Mouse (Mus musculus): ENCODE data around the gene Wbp1l. TPM values are rescaled to one million over a fixed set of nuclear protein-coding genes. Genes with fewer than 3 reads are reported as not detected.

Wbp1l gene
- total and polyA plus RNA-seq, 3 experiments: 31.9 to 52.9 (median 41.5) TPM

DNA sequence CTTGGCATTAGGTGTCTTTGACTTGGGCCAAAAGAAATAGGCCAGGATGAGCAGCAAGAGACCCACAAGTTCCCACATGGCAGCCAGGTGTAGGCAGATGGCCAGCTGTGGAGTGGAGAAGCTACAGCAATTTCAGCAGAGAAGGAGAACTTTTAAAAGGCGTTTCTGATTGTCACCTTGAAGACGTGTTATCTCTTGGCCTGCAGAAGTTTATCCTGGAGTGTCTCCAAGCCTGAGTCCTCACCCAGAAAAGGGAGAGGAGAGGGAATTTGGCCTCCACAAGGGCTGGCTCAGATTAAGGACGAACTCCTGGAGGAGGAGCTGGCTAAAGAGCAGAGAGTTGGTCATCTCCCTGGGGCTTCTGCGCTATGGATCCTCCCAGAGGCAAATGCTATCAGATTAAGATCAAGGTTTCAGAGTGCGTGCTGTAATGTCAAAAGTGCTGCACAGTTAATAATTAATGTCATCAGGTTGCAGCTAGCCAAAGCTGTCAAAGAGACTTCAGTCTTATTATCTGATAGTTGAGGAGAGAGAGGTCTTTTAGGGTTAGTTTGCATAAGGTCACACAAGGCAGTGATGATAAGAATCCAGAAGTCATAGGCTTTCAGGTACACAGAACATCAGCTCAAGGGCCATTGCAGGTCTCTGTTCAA, 74.0 kb downstream of the Wbp1l start, which contains the start of gene Cyp17a1:
Gene Cyp17a1 (minus strand): TSS at position 407 of the 653 bp plus-strand sequence.
- H3K4me3 ChIP-seq (ENCODE audit: low read depth, low read length): no peak within 1 kb of the TSS
- H3K9me3 ChIP-seq (replicated peaks): no peaks in the 10 kb centered on the region
- no peak for TF ChIP-seq TAL1 (conservative IDR thresholded peaks at IDR 0.05; ENCODE audit: low read depth, low read length)
- TF ChIP-seq POLR2AphosphoS5 (IDR thresholded peaks at IDR 0.05; ENCODE audit: insufficient replicate concordance, low read depth, low read length): no peak
- TF ChIP-seq CTCF (IDR thresholded peaks at IDR 0.05; ENCODE audit: low read depth, low read length): no peak
- no peak for TF ChIP-seq GATA2 (IDR thresholded peaks at IDR 0.05; ENCODE audit: borderline replicate concordance, low read depth, low read length)
- TF ChIP-seq GATA1 (IDR thresholded peaks at IDR 0.05; ENCODE audit: borderline replicate concordance, low read length): no peak
- no peak for DNase-seq (ENCODE audit: low spot score)
- peaks cover 77% of the 10 kb centered on the region for H3K27me3 ChIP-seq (ENCODE audit: insufficient read depth, low read length)
- H3K4me1 ChIP-seq (ENCODE audit: insufficient read depth, low read depth, low read length): peaks cover 16% of the 10 kb centered on the region; the same call in 1 of the 2 replicates
- no peaks in the 10 kb centered on the region for H3K36me3 ChIP-seq (replicated peaks)
- ATAC-seq (ENCODE audit: extremely low read depth, insufficient number of reproducible peaks, low FRiP score, poor library complexity, severe bottlenecking): no peak

DNA sequence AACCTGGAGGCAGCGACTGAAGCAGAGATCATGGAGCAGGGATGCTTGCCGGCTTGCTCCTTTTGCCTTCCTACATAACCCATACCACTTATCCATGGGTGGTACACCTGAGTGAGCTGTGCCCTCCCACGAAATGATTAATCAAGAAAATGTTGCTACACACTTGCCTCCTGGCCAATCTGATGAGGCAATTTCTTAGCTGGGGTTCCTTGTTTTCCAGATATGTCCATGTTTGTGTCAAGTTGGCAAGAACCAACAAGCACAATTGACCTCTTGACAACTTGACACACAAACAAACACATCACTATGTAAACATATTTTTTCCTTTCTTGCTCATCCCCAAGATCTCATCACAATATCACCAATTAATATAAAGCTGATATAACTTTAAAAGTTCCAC, 76.8 kb downstream of the Wbp1l start:
- DNase-seq (ENCODE audit: low spot score): no peak
- no peaks in the 10 kb centered on the region for H3K9me3 ChIP-seq (replicated peaks)
- TF ChIP-seq GATA2 (IDR thresholded peaks at IDR 0.05; ENCODE audit: borderline replicate concordance, low read depth, low read length): no peak
- ATAC-seq (ENCODE audit: extremely low read depth, insufficient number of reproducible peaks, low FRiP score, poor library complexity, severe bottlenecking): no peak
- H3K4me3 ChIP-seq (ENCODE audit: low read depth, low read length): no peak overlapping the region
- no peaks in the 10 kb centered on the region for H3K36me3 ChIP-seq (replicated peaks)
- peaks cover 62% of the 10 kb centered on the region for H3K27me3 ChIP-seq (ENCODE audit: insufficient read depth, low read length)
- peaks cover 14% of the 10 kb centered on the region for H3K4me1 ChIP-seq (ENCODE audit: insufficient read depth, low read depth, low read length)

- no peak for ATAC-seq (ENCODE audit: extremely low read depth, insufficient number of reproducible peaks, low FRiP score, poor library complexity, severe bottlenecking)
- peaks cover 10% of the 10 kb centered on the region for H3K4me1 ChIP-seq (ENCODE audit: insufficient read depth, low read depth, low read length)
- H3K4me3 ChIP-seq (ENCODE audit: low read depth, low read length): no peak overlapping the region
These were observed 81.0 kb downstream of the Wbp1l start for GRCm38 (mm10) chr19:46679720-46680383.

DNA sequence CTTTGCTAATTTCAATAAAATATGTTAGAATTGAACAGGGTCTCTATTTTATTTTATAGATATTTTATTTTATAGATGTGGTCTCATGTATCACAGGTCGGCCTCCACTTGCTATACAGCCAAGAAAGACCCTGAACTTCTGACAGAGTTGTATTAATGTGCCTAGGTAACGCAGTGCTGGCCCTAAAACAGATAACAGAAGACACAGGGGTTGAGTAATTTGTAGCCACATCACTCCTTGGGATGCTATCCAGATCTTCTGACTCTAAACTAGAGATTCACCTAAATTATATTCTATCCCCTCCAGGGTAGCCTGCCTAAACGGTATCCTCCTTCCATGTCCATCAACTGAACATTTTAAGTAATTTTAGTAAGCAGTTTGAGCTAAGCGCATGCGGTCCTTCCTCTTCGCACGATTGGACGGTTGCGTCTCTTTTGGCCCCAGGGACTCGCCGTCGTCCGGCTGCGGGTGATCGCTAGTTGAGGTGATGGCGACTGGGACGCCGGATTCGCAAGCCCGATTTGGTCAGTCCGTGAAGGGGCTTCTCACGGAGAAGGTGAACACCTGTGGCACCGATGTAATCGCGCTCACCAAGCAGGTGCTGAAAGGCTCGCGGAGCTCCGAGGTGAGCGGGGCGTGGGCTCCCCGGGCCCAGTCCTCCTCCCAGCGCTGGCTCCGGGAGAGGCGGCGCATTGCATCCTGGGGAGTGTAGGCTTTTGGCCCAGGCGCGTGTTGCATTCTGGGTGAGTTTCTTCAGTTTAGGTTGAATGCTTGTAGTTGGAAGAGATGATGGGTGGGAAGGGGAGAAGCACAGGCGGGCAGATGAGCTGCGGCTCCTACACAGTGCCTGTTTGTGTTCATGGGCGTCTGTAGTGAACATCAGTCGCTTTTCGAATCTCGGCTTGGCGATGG, 90.8 kb downstream of the Wbp1l start, which contains the start of gene Borcs7:
Gene Borcs7 (plus strand): TSS at position 447 of the 913 bp plus-strand sequence.
- peak within 1 kb of the TSS; percentile 85 for H3K4me3 ChIP-seq (ENCODE audit: low read depth, low read length)
- H3K36me3 ChIP-seq (replicated peaks): peaks cover 27% of the 10 kb centered on the region
- ATAC-seq (ENCODE audit: extremely low read depth, insufficient number of reproducible peaks, low FRiP score, poor library complexity, severe bottlenecking) (peak; percentile 68), DNase-seq (ENCODE audit: low spot score) (peak; percentile 83)
- TF ChIP-seq GATA1 (IDR thresholded peaks at IDR 0.05; ENCODE audit: borderline replicate concordance, low read length) (no peak), GATA2 (IDR thresholded peaks at IDR 0.05; ENCODE audit: borderline replicate concordance, low read depth, low read length) (no peak), TAL1 (conservative IDR thresholded peaks at IDR 0.05; ENCODE audit: low read depth, low read length) (no peak), CTCF (IDR thresholded peaks at IDR 0.05; ENCODE audit: low read depth, low read length) (no peak)
- peaks cover 21% of the 10 kb centered on the region for H3K4me1 ChIP-seq (ENCODE audit: insufficient read depth, low read depth, low read length)
- no peaks in the 10 kb centered on the region for H3K27me3 ChIP-seq (ENCODE audit: insufficient read depth, low read length)
- H3K9me3 ChIP-seq (replicated peaks): no peaks in the 10 kb centered on the region

More at GRCm38 (mm10) chr19:46679720-46680383, 81.0 kb downstream of the Wbp1l start:
- no peak for TF ChIP-seq GATA2 (IDR thresholded peaks at IDR 0.05; ENCODE audit: borderline replicate concordance, low read depth, low read length)
- no peak for TF ChIP-seq TAL1 (conservative IDR thresholded peaks at IDR 0.05; ENCODE audit: low read depth, low read length)
- TF ChIP-seq CTCF (IDR thresholded peaks at IDR 0.05; ENCODE audit: low read depth, low read length): no peak
- TF ChIP-seq GATA1 (IDR thresholded peaks at IDR 0.05; ENCODE audit: borderline replicate concordance, low read length): no peak
- TF ChIP-seq POLR2AphosphoS5 (IDR thresholded peaks at IDR 0.05; ENCODE audit: insufficient replicate concordance, low read depth, low read length): no peak
- DNase-seq (ENCODE audit: low spot score): no peak
- Histone ChIP-seq H3K36me3 (replicated peaks) (no peaks in the 10 kb centered on the region), H3K27me3 (ENCODE audit: insufficient read depth, low read length) (peaks cover 47% of the 10 kb centered on the region), H3K9me3 (replicated peaks) (no peaks in the 10 kb centered on the region)

GRCm38 (mm10) chr19:46690387-46690786, 91.5 kb downstream of the Wbp1l start:
- no peaks in the 10 kb centered on the region for H3K27me3 ChIP-seq (ENCODE audit: insufficient read depth, low read length)
- peaks cover 34% of the 10 kb centered on the region for H3K36me3 ChIP-seq (replicated peaks)
- TF ChIP-seq GATA2 (IDR thresholded peaks at IDR 0.05; ENCODE audit: borderline replicate concordance, low read depth, low read length) (no peak), POLR2AphosphoS5 (IDR thresholded peaks at IDR 0.05; ENCODE audit: insufficient replicate concordance, low read depth, low read length) (no peak), CTCF (IDR thresholded peaks at IDR 0.05; ENCODE audit: low read depth, low read length) (no peak), GATA1 (IDR thresholded peaks at IDR 0.05; ENCODE audit: borderline replicate concordance, low read length) (no peak), TAL1 (conservative IDR thresholded peaks at IDR 0.05; ENCODE audit: low read depth, low read length) (no peak)
- no peak for ATAC-seq (ENCODE audit: extremely low read depth, insufficient number of reproducible peaks, low FRiP score, poor library complexity, severe bottlenecking)
- DNase-seq (ENCODE audit: low spot score): no peak
- H3K4me3 ChIP-seq (ENCODE audit: low read depth, low read length): peak overlapping the region; percentile 85
- H3K4me1 ChIP-seq (ENCODE audit: insufficient read depth, low read depth, low read length): peaks cover 21% of the 10 kb centered on the region
- H3K9me3 ChIP-seq (replicated peaks): no peaks in the 10 kb centered on the region

- Histone ChIP-seq H3K4me3 (ENCODE audit: low read depth, low read length) (no peak overlapping the region), H3K4me1 (ENCODE audit: insufficient read depth, low read depth, low read length) (peaks cover 21% of the 10 kb centered on the region), H3K36me3 (replicated peaks) (peaks cover 39% of the 10 kb centered on the region), H3K27me3 (ENCODE audit: insufficient read depth, low read length) (no peaks in the 10 kb centered on the region), H3K9me3 (replicated peaks) (no peaks in the 10 kb centered on the region)
- DNase-seq (ENCODE audit: low spot score): no peak
- no peak for ATAC-seq (ENCODE audit: extremely low read depth, insufficient number of reproducible peaks, low FRiP score, poor library complexity, severe bottlenecking)
- no peak for TF ChIP-seq GATA1 (IDR thresholded peaks at IDR 0.05; ENCODE audit: borderline replicate concordance, low read length)
- TF ChIP-seq CTCF (IDR thresholded peaks at IDR 0.05; ENCODE audit: low read depth, low read length): no peak
- no peak for TF ChIP-seq GATA2 (IDR thresholded peaks at IDR 0.05; ENCODE audit: borderline replicate concordance, low read depth, low read length)
These were observed 92.2 kb downstream of the Wbp1l start for GRCm38 (mm10) chr19:46691078-46691477.

Data from G1E (cell line).